Mouse (Mus musculus): ENCODE data around the gene Gm12830.

Gene Gm12830

GRCm38 (mm10) chr4:114843097-114843721 is 21.7 kb downstream of the Gm12830 start:
- DNase-seq (ENCODE audit: low read depth, low spot score), result no peak

GRCm38 (mm10) chr4:114844600-114844999 is 23.1 kb downstream of the Gm12830 start:
- DNase-seq (ENCODE audit: low read depth, low spot score), result no peak

GRCm38 (mm10) chr4:114845622-114846021 is 24.1 kb downstream of the Gm12830 start:
- DNase-seq (ENCODE audit: low read depth, low spot score), result no peak

GRCm38 (mm10) chr4:114846723-114847122 is 25.2 kb downstream of the Gm12830 start:
- no peak for DNase-seq (ENCODE audit: low read depth, low spot score)

GRCm38 (mm10) chr4:114853968-114854367 is 32.4 kb downstream of the Gm12830 start:
- DNase-seq (ENCODE audit: low read depth, low spot score), result no peak

GRCm38 (mm10) chr4:114858426-114858825 is 36.9 kb downstream of the Gm12830 start:
- no peak for DNase-seq (ENCODE audit: low read depth, low spot score)

GRCm38 (mm10) chr4:114863166-114863565 is 41.6 kb downstream of the Gm12830 start:
- DNase-seq (ENCODE audit: low read depth, low spot score), result no peak

GRCm38 (mm10) chr4:114869765-114870490 is 48.4 kb downstream of the Gm12830 start:
- DNase-seq (ENCODE audit: low read depth, low spot score), result no peak

GRCm38 (mm10) chr4:114876441-114876972 is 55.0 kb downstream of the Gm12830 start:
- no peak for DNase-seq (ENCODE audit: low read depth, low spot score)

GRCm38 (mm10) chr4:114882232-114882631 is 60.7 kb downstream of the Gm12830 start:
- no peak for DNase-seq (ENCODE audit: low read depth, low spot score)

- DNase-seq (ENCODE audit: low read depth, low spot score), result no peak
Observed at GRCm38 (mm10) chr4:114897853-114898252, 76.3 kb downstream of the Gm12830 start.

- DNase-seq (ENCODE audit: low read depth, low spot score), result no peak
Observed at GRCm38 (mm10) chr4:114899885-114900284, 78.4 kb downstream of the Gm12830 start.

GRCm38 (mm10) chr4:114900866-114901642 is 79.5 kb downstream of the Gm12830 start:
- DNase-seq (ENCODE audit: low read depth, low spot score), result no peak

GRCm38 (mm10) chr4:114901643-114902351 is 80.3 kb downstream of the Gm12830 start:
- DNase-seq (ENCODE audit: low read depth, low spot score), result no peak

- no peak for DNase-seq (ENCODE audit: low read depth, low spot score)
Observed at GRCm38 (mm10) chr4:114902641-114903421, 81.3 kb downstream of the Gm12830 start.

- no peak for DNase-seq (ENCODE audit: low read depth, low spot score)
Observed at GRCm38 (mm10) chr4:114903422-114903782, 81.9 kb downstream of the Gm12830 start.

GRCm38 (mm10) chr4:114905501-114905900 is 84.0 kb downstream of the Gm12830 start:
- no peak for DNase-seq (ENCODE audit: low read depth, low spot score)
